8 mouse cellular contexts compared by ENCODE assay signal in the genomic region with DNA sequence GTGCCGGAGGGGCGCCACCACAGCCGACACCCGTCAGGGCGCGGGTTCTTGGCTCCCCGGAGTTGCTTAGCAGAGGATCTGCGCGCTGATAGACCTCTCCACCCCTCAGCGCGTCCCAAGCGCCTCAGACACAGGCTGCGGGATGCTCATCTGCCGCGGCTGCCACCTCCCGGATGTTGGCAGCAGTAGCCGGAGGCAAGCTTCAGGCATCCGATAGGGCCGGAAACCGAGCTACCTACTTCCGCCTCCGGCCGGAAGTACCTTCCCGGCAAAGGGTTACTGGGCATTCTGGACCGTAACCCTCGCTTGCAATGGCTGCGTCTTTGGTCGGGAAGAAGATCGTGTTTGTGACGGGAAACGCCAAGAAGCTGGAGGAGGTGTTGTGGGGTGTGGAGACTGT. TPM values are rescaled to one million over a fixed set of nuclear protein-coding genes. Genes with fewer than 3 reads are reported as not detected.
DNase-seq lines count a peak whose midpoint lies in the region; ATAC-seq lines count a peak whose summit lies in the region.

Gene Itpa, plus strand, starts transcription at position 52 of the 400 bp plus-strand sequence.

- H3K4me3 ChIP-seq in heart, embryonic 13.5 days: peak within 1 kb of the TSS; percentile 63
- peak within 1 kb of the TSS; percentile 79 for H3K4me3 ChIP-seq in liver, embryonic 13.5 days (replicated peaks)
- H3K4me3 ChIP-seq in stomach, embryonic 16.5 days (replicated peaks; ENCODE audit: low read length): peak within 1 kb of the TSS; percentile 72

- H3K9ac ChIP-seq in heart, embryonic 13.5 days: peak within 1 kb of the TSS; percentile 82
- peak within 1 kb of the TSS; percentile 86 for H3K9ac ChIP-seq in liver, embryonic 13.5 days
- H3K9ac ChIP-seq in stomach, embryonic 16.5 days (ENCODE audit: low read length): peak within 1 kb of the TSS; percentile 83

- H3K27me3 ChIP-seq in heart, embryonic 13.5 days (replicated peaks): no peaks in the 10 kb centered on the region
- no peaks in the 10 kb centered on the region for H3K27me3 ChIP-seq in liver, embryonic 13.5 days
- no peaks in the 10 kb centered on the region for H3K27me3 ChIP-seq in stomach, embryonic 16.5 days (ENCODE audit: control insufficient read depth, insufficient read depth, low read length)

- WGBS in heart, embryonic 13.5 days: under 1% methylated on average over 31 of the region's 31 CpGs
- under 1% methylated on average over 31 of the region's 31 CpGs for WGBS in liver, embryonic 13.5 days (ENCODE audit: insufficient replicate concordance)
- under 1% methylated on average over 31 of the region's 31 CpGs for WGBS in stomach, embryonic 16.5 days

- peak; percentile 86 for ATAC-seq in erythroid progenitor cell, adult 5-6 weeks (replicated peaks; ENCODE audit: low FRiP score, poor library complexity, severe bottlenecking)
- peak; percentile 51; the same call in 1 of the 2 replicates for ATAC-seq in heart, embryonic 13.5 days (ENCODE audit: extremely low read depth, insufficient number of reproducible peaks, low FRiP score, low TSS enrichment)
- peak; percentile 75 for ATAC-seq in liver, embryonic 13.5 days (ENCODE audit: low read depth)
- ATAC-seq in stomach, embryonic 16.5 days (ENCODE audit: insufficient read depth, low FRiP score): peak; percentile 52

- peak within 1 kb of the TSS; percentile 79 for H3K27ac ChIP-seq in heart, embryonic 13.5 days (replicated peaks)
- peak within 1 kb of the TSS; percentile 89 for H3K27ac ChIP-seq in liver, embryonic 13.5 days
- peak within 1 kb of the TSS; percentile 81 for H3K27ac ChIP-seq in stomach, embryonic 16.5 days (ENCODE audit: low read length)

- peaks cover 24% of the 10 kb centered on the region for H3K36me3 ChIP-seq in heart, embryonic 13.5 days
- H3K36me3 ChIP-seq in liver, embryonic 13.5 days: peaks cover 23% of the 10 kb centered on the region
- H3K36me3 ChIP-seq in stomach, embryonic 16.5 days (ENCODE audit: control insufficient read depth, insufficient read depth, low read length): no peaks in the 10 kb centered on the region

- peak within 1 kb of the TSS; percentile 79 for H3K4me2 ChIP-seq in heart, embryonic 13.5 days
- H3K4me2 ChIP-seq in liver, embryonic 13.5 days: peak within 1 kb of the TSS; percentile 82
- H3K4me2 ChIP-seq in stomach, embryonic 16.5 days (ENCODE audit: low read depth, low read length): peak within 1 kb of the TSS; percentile 86

- no peaks in the 10 kb centered on the region for H3K9me3 ChIP-seq in heart, embryonic 13.5 days
- H3K9me3 ChIP-seq in liver, embryonic 13.5 days (replicated peaks): no peaks in the 10 kb centered on the region
- no peaks in the 10 kb centered on the region for H3K9me3 ChIP-seq in stomach, embryonic 16.5 days (replicated peaks; ENCODE audit: control insufficient read depth, low read length)

- peak; percentile 92 for DNase-seq in CD4-positive, CD25-positive, alpha-beta regulatory T cell, adult 2 months (ENCODE audit: low read depth, low spot score)
- DNase-seq in brain, embryonic 18.5 days (ENCODE audit: low read depth, low spot score): peak; percentile 71
- DNase-seq in kidney, postnatal 14 days: peak; percentile 91
- peak; percentile 87 for DNase-seq in liver, embryonic 13.5 days
- peak; percentile 87 for DNase-seq in neural tube, embryonic 10.5 days (ENCODE audit: extremely low spot score, low spot score)

- peaks cover 41% of the 10 kb centered on the region for H3K4me1 ChIP-seq in heart, embryonic 13.5 days
- H3K4me1 ChIP-seq in liver, embryonic 13.5 days (replicated peaks): peaks cover 68% of the 10 kb centered on the region
- H3K4me1 ChIP-seq in stomach, embryonic 16.5 days (ENCODE audit: control insufficient read depth, insufficient read depth, low read length): peaks cover 20% of the 10 kb centered on the region

RNA-seq across cellular contexts. Expression of gene Itpa, which starts in this region (rescaled TPM):
- 20.2 and 23.9 TPM in 2 replicates for total RNA-seq in erythroid progenitor cell, adult 5-6 weeks (2015; ENCODE audit: low replicate concordance)
- total RNA-seq in erythroid progenitor cell, adult 5-6 weeks (2017; ENCODE audit: low replicate concordance): 43.3 and 56.7 TPM in 2 replicates
- polyA plus RNA-seq in heart, embryonic 13.5 days (2015; fragmentation: Nextera tagmentation; extraction: Ambion mirVana): 80.9 and 83.2 TPM in 2 replicates
- polyA plus RNA-seq in liver, embryonic 13.5 days (2015; fragmentation: Nextera tagmentation; extraction: Ambion mirVana): 66.5 and 78.5 TPM in 2 replicates
- 71.7 and 85.5 TPM in 2 replicates for polyA plus RNA-seq in stomach, embryonic 16.5 days (2015; fragmentation: Nextera tagmentation; extraction: Ambion mirVana)

Comparison
In these comparisons a context has a peak if more than half of its experiments do, and no peak if none do; other contexts are left out.
1. Peak in every context shown above with its lines: DNase-seq, ATAC-seq, H3K4me3 ChIP-seq and H3K27ac ChIP-seq.